Mouse (Mus musculus): ENCODE measurements around the gene Glipr1l2. TPM values are rescaled to one million over a fixed set of nuclear protein-coding genes. Genes with fewer than 3 reads are reported as not detected.
"Not testable (repeated sequence)": the region's sequence is repeated elsewhere in the genome, so short reads cannot be mapped to it uniquely, and the experiment has no call there.

Glipr1l2 gene
- polyA plus RNA-seq, 1 experiment from 2014 or later = not detected

DNA sequence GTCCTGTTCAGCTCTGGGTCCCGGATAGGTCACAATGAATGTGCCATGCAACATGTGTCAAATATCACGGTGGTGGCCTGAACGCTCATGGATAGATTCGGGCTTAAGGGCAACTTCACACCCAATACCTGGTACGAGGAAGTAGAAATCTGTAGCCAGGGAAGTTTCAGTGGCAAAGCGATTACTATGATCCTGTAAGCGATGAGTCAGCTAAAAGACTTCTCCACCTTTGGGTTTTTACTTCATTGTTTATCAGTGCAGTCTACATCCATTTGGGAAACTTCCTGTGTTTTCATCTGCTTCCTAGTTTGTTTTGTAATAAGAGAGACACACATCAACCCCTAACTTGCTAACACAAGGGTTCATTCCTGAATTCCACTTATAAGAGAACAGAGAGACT, 27.2 kb downstream of the Glipr1l2 start:
- no peaks in the 10 kb centered on the region for H3K9me3 ChIP-seq (ENCODE audit: control insufficient read depth, low read length)
- 88% methylated on average over 7 of the region's 7 CpGs for WGBS
- no peak overlapping the region for H3K27ac ChIP-seq (ENCODE audit: low read length)
- no peaks in the 10 kb centered on the region for H3K36me3 ChIP-seq (ENCODE audit: control insufficient read depth, insufficient read depth, low read length)
- no peak for ATAC-seq (ENCODE audit: low read depth)
- no peaks in the 10 kb centered on the region for H3K4me1 ChIP-seq (replicated peaks; ENCODE audit: control insufficient read depth, insufficient read depth, low read length)
- H3K9ac ChIP-seq (ENCODE audit: low read length) = no peak overlapping the region
- H3K4me3 ChIP-seq (ENCODE audit: low read length) = no peak overlapping the region
- no peak overlapping the region for H3K4me2 ChIP-seq (ENCODE audit: low read depth, low read length)
- no peaks in the 10 kb centered on the region for H3K27me3 ChIP-seq (ENCODE audit: control insufficient read depth, insufficient read depth, low read depth, low read length)

DNA sequence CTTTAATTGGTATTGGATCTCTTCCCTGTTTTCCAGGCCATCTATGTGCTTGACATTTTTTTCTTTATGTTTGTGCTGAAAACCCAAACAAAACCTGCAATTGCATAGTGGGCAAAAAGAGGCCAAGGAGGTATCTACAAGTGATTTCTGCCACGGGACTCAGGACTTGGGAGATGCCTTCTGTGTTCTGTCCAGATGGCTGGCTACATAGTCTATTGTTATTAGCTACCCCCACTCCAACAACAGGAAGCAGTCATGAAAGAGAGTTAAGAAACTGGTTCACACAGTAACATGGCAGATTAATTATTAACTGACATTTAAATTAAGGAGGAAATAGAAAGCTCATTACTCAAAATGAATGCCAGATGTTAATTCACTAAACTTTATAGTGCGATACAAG, 41.9 kb downstream of the Glipr1l2 start:
- not testable (repeated sequence) for H3K9me3 ChIP-seq (ENCODE audit: control insufficient read depth, low read length); H3K9ac ChIP-seq (ENCODE audit: low read length); H3K4me1 ChIP-seq (replicated peaks; ENCODE audit: control insufficient read depth, insufficient read depth, low read length); H3K27ac ChIP-seq (ENCODE audit: low read length); H3K27me3 ChIP-seq (ENCODE audit: control insufficient read depth, insufficient read depth, low read depth, low read length); H3K36me3 ChIP-seq (ENCODE audit: control insufficient read depth, insufficient read depth, low read length); H3K4me2 ChIP-seq (ENCODE audit: low read depth, low read length); H3K4me3 ChIP-seq (ENCODE audit: low read length); ATAC-seq (ENCODE audit: low read depth)
- 60% methylated on average over 2 of the region's 2 CpGs for WGBS

DNA sequence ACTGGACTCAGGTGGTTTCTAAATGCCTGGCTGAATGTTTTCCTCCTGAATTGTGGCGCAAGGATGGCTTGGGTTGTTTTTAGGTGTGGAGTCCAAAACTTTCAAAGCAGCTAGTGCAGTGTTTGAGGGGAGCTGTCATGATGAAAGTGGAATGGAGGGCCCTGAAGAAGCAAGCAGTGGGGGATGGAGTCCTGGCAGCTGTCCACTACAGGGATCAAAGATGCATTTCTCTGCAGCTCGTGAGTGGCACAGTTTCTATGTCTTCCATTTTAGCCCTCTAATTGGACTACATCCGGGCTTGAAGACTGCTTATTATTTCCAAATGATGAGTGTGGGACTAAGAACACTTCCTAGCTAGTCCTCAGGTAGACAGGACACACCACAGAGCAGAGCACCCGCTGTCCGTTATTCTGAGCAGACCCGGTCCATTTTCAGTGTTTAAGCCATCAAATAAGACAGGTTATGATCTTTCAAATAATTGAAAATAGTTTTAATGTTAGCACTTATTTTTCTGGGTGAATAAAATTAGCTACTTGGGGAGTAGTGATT, 44.6 kb downstream of the Glipr1l2 start:
- not testable (repeated sequence) for H3K27me3 ChIP-seq (ENCODE audit: control insufficient read depth, insufficient read depth, low read depth, low read length); H3K27ac ChIP-seq (ENCODE audit: low read length); ATAC-seq (ENCODE audit: low read depth); H3K4me2 ChIP-seq (ENCODE audit: low read depth, low read length); H3K9me3 ChIP-seq (ENCODE audit: control insufficient read depth, low read length); H3K4me1 ChIP-seq (replicated peaks; ENCODE audit: control insufficient read depth, insufficient read depth, low read length); H3K4me3 ChIP-seq (ENCODE audit: low read length); H3K36me3 ChIP-seq (ENCODE audit: control insufficient read depth, insufficient read depth, low read length); H3K9ac ChIP-seq (ENCODE audit: low read length)
- WGBS = 68% methylated on average over 6 of the region's 6 CpGs

DNA sequence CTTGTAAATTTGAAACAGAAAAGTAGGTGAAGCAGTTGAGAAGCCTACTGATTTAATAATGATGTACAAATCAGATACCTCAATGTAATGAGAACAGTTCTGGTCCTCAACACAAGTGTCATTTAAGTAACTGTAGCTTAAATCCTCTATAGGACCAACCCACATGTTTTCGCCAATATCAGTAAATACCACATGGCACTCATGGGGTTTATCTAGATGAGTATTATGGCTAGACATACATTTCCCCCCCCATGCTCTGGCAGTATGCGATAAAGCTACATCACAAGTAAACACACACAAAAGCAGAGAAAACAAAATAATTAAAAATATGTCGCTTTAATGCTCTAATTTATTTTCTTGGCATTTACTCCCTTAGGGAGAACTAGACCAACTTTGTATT, 49.0 kb downstream of the Glipr1l2 start:
- Histone ChIP-seq H3K9me3 (ENCODE audit: control insufficient read depth, low read length) (no peaks in the 10 kb centered on the region), H3K27ac (ENCODE audit: low read length) (no peak overlapping the region), H3K4me1 (replicated peaks; ENCODE audit: control insufficient read depth, insufficient read depth, low read length) (no peaks in the 10 kb centered on the region), H3K27me3 (ENCODE audit: control insufficient read depth, insufficient read depth, low read depth, low read length) (no peaks in the 10 kb centered on the region), H3K4me2 (ENCODE audit: low read depth, low read length) (no peak overlapping the region), H3K4me3 (ENCODE audit: low read length) (no peak overlapping the region), H3K9ac (ENCODE audit: low read length) (no peak overlapping the region), H3K36me3 (ENCODE audit: control insufficient read depth, insufficient read depth, low read length) (no peaks in the 10 kb centered on the region)
- no peak for ATAC-seq (ENCODE audit: low read depth)
- 88% methylated on average over 3 of the region's 3 CpGs for WGBS

DNA sequence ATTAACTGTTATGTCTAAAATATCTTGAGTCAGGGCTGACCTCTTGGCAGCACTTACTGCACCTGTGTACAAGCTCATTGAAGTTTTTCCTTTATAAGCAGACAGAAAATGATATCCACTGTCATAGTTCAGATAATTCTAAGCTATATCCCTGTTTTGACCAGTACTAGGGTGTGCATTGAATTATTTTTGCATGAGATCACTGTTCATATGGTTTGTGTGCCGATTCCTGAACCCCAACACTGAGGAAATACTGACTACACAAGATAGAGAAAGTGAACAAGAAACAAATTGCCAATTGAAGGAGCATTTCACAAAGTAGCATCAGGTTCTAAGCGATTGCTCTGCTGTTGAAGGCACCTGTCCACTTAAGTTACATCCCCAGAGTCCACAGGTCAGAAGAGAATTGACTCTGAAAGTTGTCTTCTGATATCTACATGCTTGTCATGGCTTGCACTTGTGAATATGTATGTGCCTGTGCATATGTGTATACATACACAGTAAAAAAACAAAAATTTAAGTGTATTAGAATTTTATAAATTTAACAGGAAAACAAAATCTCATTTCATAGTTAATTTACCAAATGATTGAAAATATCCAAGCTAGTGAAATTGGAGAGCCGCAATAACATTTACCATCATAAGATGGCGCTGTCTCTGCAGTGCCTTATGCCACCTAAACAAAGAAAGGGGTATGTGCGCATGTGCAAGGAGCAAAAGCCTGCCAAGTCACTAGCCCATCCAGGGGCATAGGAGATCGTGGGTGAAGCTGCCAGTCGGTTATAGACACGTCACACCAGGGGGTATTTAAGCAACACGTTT, 55.1 kb downstream of the Glipr1l2 start:
- WGBS = 21% methylated on average over 9 of the region's 9 CpGs
- Histone ChIP-seq H3K4me3 (ENCODE audit: low read length) (peak overlapping the region; percentile 34), H3K36me3 (ENCODE audit: control insufficient read depth, insufficient read depth, low read length) (no peaks in the 10 kb centered on the region), H3K9ac (ENCODE audit: low read length) (peak overlapping the region; percentile 39; the same call in 1 of the 2 replicates), H3K4me1 (replicated peaks; ENCODE audit: control insufficient read depth, insufficient read depth, low read length) (no peaks in the 10 kb centered on the region), H3K27me3 (ENCODE audit: control insufficient read depth, insufficient read depth, low read depth, low read length) (no peaks in the 10 kb centered on the region), H3K27ac (ENCODE audit: low read length) (no peak overlapping the region), H3K9me3 (ENCODE audit: control insufficient read depth, low read length) (no peaks in the 10 kb centered on the region), H3K4me2 (ENCODE audit: low read depth, low read length) (peak overlapping the region; percentile 48)
- 0 out of 2 replicates have a peak, but pooled peaks have one; percentile 31 for ATAC-seq (ENCODE audit: low read depth)

DNA sequence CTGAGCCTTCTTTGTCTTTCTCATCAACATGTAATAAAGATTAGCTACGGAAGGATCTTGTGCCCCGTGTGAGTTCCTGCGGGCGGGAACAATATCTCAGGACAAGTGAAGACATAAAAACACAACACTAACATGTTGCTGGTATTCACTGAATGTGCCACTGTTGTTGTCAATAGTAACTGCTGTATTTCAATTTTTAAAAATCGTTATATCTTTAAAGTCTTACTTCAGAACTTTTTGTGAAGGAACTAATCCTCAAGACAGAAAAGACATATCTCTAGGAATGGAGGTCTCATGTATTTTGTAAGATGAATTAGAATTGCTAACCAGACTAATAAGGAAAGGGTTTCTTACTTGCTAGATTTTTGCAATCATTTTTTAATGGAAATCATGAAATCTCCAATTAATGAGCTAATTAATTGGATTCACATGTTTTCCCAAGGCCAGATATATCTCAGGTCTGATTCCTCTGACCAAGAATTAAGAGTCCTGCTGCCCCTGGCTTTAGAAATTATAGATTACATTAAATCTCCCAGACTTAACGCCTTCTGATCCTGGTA, 55.8 kb downstream of the Glipr1l2 start:
- WGBS = 41% methylated on average over 6 of the region's 6 CpGs
- Histone ChIP-seq H3K4me2 (ENCODE audit: low read depth, low read length) (peak overlapping the region; percentile 48), H3K4me3 (ENCODE audit: low read length) (peak overlapping the region; percentile 34), H3K36me3 (ENCODE audit: control insufficient read depth, insufficient read depth, low read length) (no peaks in the 10 kb centered on the region), H3K27ac (ENCODE audit: low read length) (no peak overlapping the region), H3K4me1 (replicated peaks; ENCODE audit: control insufficient read depth, insufficient read depth, low read length) (no peaks in the 10 kb centered on the region), H3K27me3 (ENCODE audit: control insufficient read depth, insufficient read depth, low read depth, low read length) (no peaks in the 10 kb centered on the region), H3K9me3 (ENCODE audit: control insufficient read depth, low read length) (no peaks in the 10 kb centered on the region), H3K9ac (ENCODE audit: low read length) (peak overlapping the region; percentile 39; the same call in 1 of the 2 replicates)
- no peak for ATAC-seq (ENCODE audit: low read depth)

DNA sequence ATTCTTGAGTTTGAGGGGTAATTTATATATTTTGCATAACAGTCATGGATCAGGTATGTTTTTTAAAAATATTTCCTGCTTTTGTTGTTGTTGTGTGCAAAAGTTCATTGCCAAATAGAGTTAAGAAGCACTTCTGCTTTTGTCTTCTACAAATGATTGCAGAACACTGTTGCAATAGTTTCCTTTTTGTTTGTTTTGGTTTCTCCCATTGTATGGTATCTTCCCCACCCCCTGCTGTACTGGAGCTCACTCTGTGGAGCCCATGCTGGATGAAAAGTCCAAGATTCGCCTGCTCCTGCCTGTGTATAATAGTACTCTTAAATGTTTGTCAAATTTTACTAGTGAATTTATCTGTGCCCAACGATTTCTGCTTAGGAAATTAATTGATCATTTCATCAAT, 56.7 kb downstream of the Glipr1l2 start:
- ATAC-seq (ENCODE audit: low read depth) = no peak
- no peaks in the 10 kb centered on the region for H3K36me3 ChIP-seq (ENCODE audit: control insufficient read depth, insufficient read depth, low read length)
- no peak overlapping the region for H3K4me2 ChIP-seq (ENCODE audit: low read depth, low read length)
- H3K27ac ChIP-seq (ENCODE audit: low read length) = no peak overlapping the region
- no peak overlapping the region for H3K9ac ChIP-seq (ENCODE audit: low read length)
- no peaks in the 10 kb centered on the region for H3K4me1 ChIP-seq (replicated peaks; ENCODE audit: control insufficient read depth, insufficient read depth, low read length)
- H3K9me3 ChIP-seq (ENCODE audit: control insufficient read depth, low read length) = no peaks in the 10 kb centered on the region
- 48% methylated on average over 2 of the region's 2 CpGs for WGBS
- H3K27me3 ChIP-seq (ENCODE audit: control insufficient read depth, insufficient read depth, low read depth, low read length) = no peaks in the 10 kb centered on the region
- no peak overlapping the region for H3K4me3 ChIP-seq (ENCODE audit: low read length)

Other genes starting within 250 kb of the Glipr1l2 start
- gene Krr1, start 110.7 kb upstream of the Glipr1l2 start, polyA plus RNA-seq (2015; fragmentation: Nextera tagmentation; extraction: Ambion mirVana) = 42.4 and 50.5 TPM in 2 replicates
- gene Glipr1, start 80.7 kb upstream of the Glipr1l2 start, polyA plus RNA-seq (2015; fragmentation: Nextera tagmentation; extraction: Ambion mirVana) = 3.1 and 3.8 TPM in 2 replicates
- gene Glipr1l1, start 23.2 kb upstream of the Glipr1l2 start, polyA plus RNA-seq (2015; fragmentation: Nextera tagmentation; extraction: Ambion mirVana) = not detected in 2 replicates
- not detected in 2 replicates for gene Glipr1l3, start 77.0 kb downstream of the Glipr1l2 start, polyA plus RNA-seq (2015; fragmentation: Nextera tagmentation; extraction: Ambion mirVana)
- 1.1 and 1.3 TPM in 2 replicates for gene Caps2, start 80.3 kb downstream of the Glipr1l2 start, polyA plus RNA-seq (2015; fragmentation: Nextera tagmentation; extraction: Ambion mirVana)
- 0.24 and 0.67 TPM in 2 replicates for gene Kcnc2, start 187.8 kb downstream of the Glipr1l2 start, polyA plus RNA-seq (2015; fragmentation: Nextera tagmentation; extraction: Ambion mirVana)

Data from lung, embryonic 16.5 days (tissue).